Mouse (Mus musculus) left cerebral cortex, postnatal 36 days (tissue): ENCODE measurements around the gene Map9. TPM values are rescaled to one million over a fixed set of nuclear protein-coding genes. Genes with fewer than 3 reads are reported as not detected.
"Not testable (repeated sequence)": the region's sequence is repeated elsewhere in the genome, so short reads cannot be mapped to it uniquely, and the experiment has no call there.

ENCODE experiments used
- DNase-seq, 2 experiments: peaks; one replicate each; pipeline ENCODE4 v3.0.0; 2021 to 2022; ENCODE audit warnings: low spot score in 2 of 2, mixed read lengths in 1 of 2
- intact Hi-C: fragments of 180-260 bp; cut with DNase I; formaldehyde crosslinking; loops from one replicate; pipeline ENCODE4 v1.15.1; 2025
- total RNA-seq, 2 experiments: library from RNA; stranded (reverse); gene quantifications; 2 replicates each; pipeline ENCODE4 v1.2.3; 2021

The Map9 gene
- total RNA-seq, 2 experiments from 2014 or later: 89.1 to 105 TPM

DNA sequence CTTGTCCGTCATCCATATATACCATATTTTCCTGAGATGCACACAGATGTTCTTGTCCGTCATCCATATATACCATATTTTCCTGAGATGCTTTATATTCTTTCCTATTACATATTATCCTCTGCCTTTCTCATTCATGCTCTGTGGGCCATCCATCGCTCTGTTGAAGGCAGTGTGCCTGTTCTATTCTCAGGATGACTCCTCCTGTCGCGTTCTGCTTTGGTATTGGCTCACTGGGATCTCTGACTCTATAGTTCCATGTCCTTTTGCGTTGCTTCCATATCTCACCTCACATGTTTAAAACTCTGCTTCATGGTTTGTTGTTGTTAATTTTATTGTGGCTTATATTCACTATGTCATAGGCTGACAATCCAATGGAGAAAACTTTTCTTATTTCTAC is 48.0 kb downstream of the Map9 start:
- intact Hi-C loops: loop anchor here (2.0 to 5.0 kb wide), 3 partner anchors 141 to 445 kb away; partner anchors contain the start of gene Npy2r
- DNase-seq: no peak

DNA sequence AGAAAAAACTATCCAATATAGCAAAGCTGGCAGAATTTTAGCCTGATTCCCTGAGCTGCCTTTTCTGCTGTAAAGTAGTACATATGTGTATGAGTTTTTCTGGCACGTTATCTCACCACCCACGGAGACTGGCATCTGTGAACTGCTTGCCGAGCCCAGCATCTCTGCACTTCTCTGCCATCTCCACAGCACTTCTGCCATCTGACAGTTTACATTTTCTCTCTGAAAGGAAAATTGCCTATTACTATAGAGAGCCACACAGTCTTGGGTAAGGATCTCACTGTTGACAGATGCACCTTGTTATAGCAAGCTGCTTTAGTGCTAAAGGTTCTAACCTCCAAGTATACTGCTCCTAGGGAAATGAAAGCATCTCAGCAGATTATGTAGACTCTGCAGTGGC is 48.5 kb downstream of the Map9 start:
- intact Hi-C loops: loop anchor here (2.0 to 5.0 kb wide), 3 partner anchors 141 to 444 kb away; partner anchors contain the start of gene Npy2r
- DNase-seq: peak; percentile 66

- DNase-seq: no peak
- intact Hi-C loops: loop anchor here (2.0 to 5.0 kb wide), 3 partner anchors 140 to 443 kb away; partner anchors contain the start of gene Npy2r
These were observed 49.6 kb downstream of the Map9 start for GRCm38 (mm10) chr3:82407432-82407831.

DNA sequence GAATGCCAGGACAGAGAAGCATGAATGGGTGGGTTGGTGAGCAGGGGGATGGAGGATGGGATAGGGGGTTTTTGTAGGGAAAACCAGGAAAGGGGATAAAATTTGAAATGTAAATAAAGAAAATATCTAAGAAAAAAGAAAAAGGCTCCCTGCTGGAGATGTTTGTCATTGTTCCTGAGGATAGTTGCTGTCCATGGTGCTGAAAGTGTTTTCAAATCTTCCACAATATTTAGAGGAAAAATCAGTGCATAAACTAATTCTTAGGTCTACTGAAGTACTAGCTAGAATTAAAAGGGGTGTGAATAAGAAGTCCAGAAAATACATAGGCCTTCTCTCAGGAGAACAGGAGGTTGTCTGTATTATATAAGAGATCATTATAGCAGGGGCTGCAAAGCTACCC is 54.6 kb downstream of the Map9 start:
- intact Hi-C loops: no loop called here
- no peak for DNase-seq

DNA sequence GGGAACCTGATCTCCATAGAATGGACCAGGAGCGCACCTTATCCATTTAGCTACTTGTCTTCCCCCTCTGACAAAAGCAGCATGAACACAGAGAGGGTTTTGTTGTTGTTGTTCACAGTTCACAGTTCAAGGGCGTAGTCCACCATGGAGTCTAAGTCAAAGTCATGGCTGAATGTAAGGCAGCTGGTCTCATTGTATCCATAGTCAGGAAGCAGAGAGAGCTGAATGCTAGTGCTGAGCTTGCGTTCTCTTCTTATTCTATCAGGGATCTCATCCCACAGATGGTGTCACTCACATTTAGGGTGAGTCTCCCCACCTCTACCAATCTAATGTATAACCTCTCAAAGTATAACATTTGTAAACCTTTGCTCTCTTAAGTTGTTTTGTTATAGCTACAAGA is 60.1 kb downstream of the Map9 start:
- intact Hi-C loops: no loop called here
- no peak for DNase-seq

DNA sequence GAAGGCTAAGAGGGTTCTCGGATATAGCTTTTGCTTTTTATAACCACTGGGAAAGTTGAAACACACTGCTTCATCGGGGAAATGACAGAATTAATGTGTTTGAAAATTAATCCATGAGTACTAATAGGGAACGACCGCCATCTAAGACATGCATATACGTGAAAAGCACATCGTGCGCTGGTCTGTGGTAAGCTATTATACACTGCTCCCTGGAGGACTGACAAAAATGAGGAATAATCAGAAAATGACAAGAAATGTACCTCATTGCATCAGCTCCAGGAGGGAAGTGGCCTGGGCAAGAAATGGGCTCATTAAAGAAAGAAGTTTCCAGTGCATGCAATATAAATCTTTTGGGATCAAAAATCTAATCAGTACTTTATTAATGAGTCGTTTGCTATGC is 77.5 kb downstream of the Map9 start:
- intact Hi-C loops: no loop called here
- no peak for DNase-seq

- intact Hi-C loops: no loop called here
- no peak for DNase-seq
These were observed 83.1 kb downstream of the Map9 start for GRCm38 (mm10) chr3:82440976-82441375.

DNA sequence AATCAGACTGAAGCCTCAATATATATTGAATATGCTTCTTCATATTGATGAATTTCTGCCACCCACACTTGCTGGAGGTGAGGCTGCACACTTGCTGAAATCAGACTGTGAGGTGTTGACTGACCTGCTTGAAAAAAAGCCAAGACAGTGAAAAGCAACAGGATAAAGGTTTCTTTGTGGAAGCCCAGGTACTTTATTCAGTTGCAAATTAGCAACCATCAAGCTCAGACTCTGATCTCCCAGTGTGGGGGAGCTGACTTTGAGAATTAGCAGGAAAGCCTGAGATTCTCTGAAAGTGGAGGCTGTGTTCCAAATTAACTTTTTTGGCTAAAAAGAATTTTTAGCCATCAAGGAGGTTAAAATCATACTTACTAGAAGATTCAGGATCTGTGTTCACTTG is 83.8 kb downstream of the Map9 start:
- intact Hi-C loops: not testable (repeated sequence)

More for the DNA sequence above, 83.8 kb downstream of the Map9 start:
- DNase-seq: not testable (repeated sequence)

Other genes starting within 250 kb of the Map9 start
- gene Gucy1a1, start 212.3 kb upstream of the Map9 start, total RNA-seq: 10 to 100 TPM; 72.3 to 85.1 TPM
- gene Npy2r, start 190.0 kb downstream of the Map9 start, total RNA-seq: 1 to 10 TPM; 2.7 to 5.8 TPM